Mouse (Mus musculus) heart, postnatal 0 days (tissue): ENCODE results near the gene Fez1. TPM values are rescaled to one million over a fixed set of nuclear protein-coding genes. Genes with fewer than 3 reads are reported as not detected.

Experiments
- ATAC-seq: fragments of 200-750 bp; cut with Nextera tagmentation; 2 replicates; pipeline ENCODE4 v1.8.0; 2017; ENCODE audit warnings: low read depth, moderate number of reproducible peaks, moderate library complexity; ENCODE audit not compliant: insufficient read depth
- DNase-seq: peaks from one replicate; pipeline ENCODE4 v3.0.0-alpha.2; 2016; ENCODE audit warnings: low spot score
- H3K27ac ChIP-seq: fragments of 300-500 bp; sonication (generic); 2 replicates; pipeline ENCODE4 v1.5.1; 2014; ENCODE audit warnings: low read depth, mild to moderate bottlenecking
- H3K27me3 ChIP-seq: fragments of 300-500 bp; sonication (generic); 2 replicates; pipeline ENCODE4 v1.6.1; 2014; ENCODE audit warnings: low read length, mixed read lengths; ENCODE audit not compliant: control insufficient read depth, insufficient read depth
- H3K36me3 ChIP-seq: fragments of 300-500 bp; sonication (generic); replicated peaks from 2 replicates; pipeline ENCODE4 v1.6.1; 2014; ENCODE audit warnings: low read length, mixed read lengths; ENCODE audit not compliant: control insufficient read depth, insufficient read depth
- H3K4me1 ChIP-seq: fragments of 300-500 bp; sonication (generic); 2 replicates; pipeline ENCODE4 v1.6.1; 2014; ENCODE audit warnings: antibody characterized with exemption; ENCODE audit not compliant: control insufficient read depth, insufficient read depth
- H3K4me2 ChIP-seq: fragments of 300-500 bp; sonication (generic); 2 replicates; pipeline ENCODE4 v1.6.1; 2014; ENCODE audit warnings: low read depth, mild to moderate bottlenecking, low read length, moderate library complexity
- H3K4me3 ChIP-seq: fragments of 300-500 bp; sonication (generic); 2 replicates; pipeline ENCODE4 v1.5.1; 2014; ENCODE audit warnings: low read depth, low read length
- H3K9ac ChIP-seq: fragments of 300-500 bp; sonication (generic); replicated peaks from 2 replicates; pipeline ENCODE4 v1.6.1; 2014; ENCODE audit warnings: low read depth, low read length, mixed read lengths
- H3K9me3 ChIP-seq: fragments of 300-500 bp; sonication (generic); replicated peaks from 2 replicates; pipeline ENCODE4 v1.6.1; 2016; ENCODE audit warnings: low read length; ENCODE audit not compliant: control insufficient read depth
- CTCF ChIP-seq: IDR thresholded peaks from 2 replicates; pipeline ENCODE4 v1.5.1; 2016; ENCODE audit warnings: antibody characterized with exemption, control low read depth, low read depth
- EP300 ChIP-seq: IDR thresholded peaks from 2 replicates; pipeline ENCODE4 v1.6.1; 2016; ENCODE audit warnings: antibody characterized with exemption, low read depth
- WGBS: fragments of 180-500 bp; shearing (Covaris S2); extraction: QIAGEN DNeasy Blood & Tissue Kit; methylation state at CpG from one replicate; pipeline ENCODE4 v1.1.7; 2014; 5-methylcytosine and 5-hydroxymethylcytosine counted together
- polyA plus RNA-seq: library from polyadenylated mRNA; unstranded; fragments of >200 nt; fragmentation: Nextera tagmentation; extraction: Ambion mirVana; gene quantifications from 2 replicates; pipeline ENCODE4 v1.2.1, GENCODE M21; 2015
- total RNA-seq: library from RNA; depleted of rRNA; stranded (reverse); fragments of >200 nt; gene quantifications from 2 replicates; pipeline ENCODE4 v1.2.3, GENCODE M21; 2014; ENCODE audit warnings: low replicate concordance

Gene Fez1
- total and polyA plus RNA-seq, 2 experiments from 2014 or later, result 0.34 to 0.93 TPM

- no peaks in the 10 kb centered on the region for H3K36me3 ChIP-seq
- ATAC-seq, result peak; percentile 54; the same call in 1 of the 2 replicates
- peak; percentile 69 for DNase-seq
- no peak overlapping the region for H3K4me2 ChIP-seq
- no peak overlapping the region for H3K27ac ChIP-seq
- no peaks in the 10 kb centered on the region for H3K9me3 ChIP-seq
- H3K9ac ChIP-seq, result no peak overlapping the region
- H3K4me3 ChIP-seq, result no peak overlapping the region
- no peaks in the 10 kb centered on the region for H3K27me3 ChIP-seq
- WGBS, result 80% methylated on average over 8 of the region's 8 CpGs
- H3K4me1 ChIP-seq, result peaks cover 19% of the 10 kb centered on the region
- TF ChIP-seq EP300 (no peak), CTCF (peak; percentile 75)
These were observed 73.5 kb downstream of the Fez1 start for GRCm38 (mm10) chr9:36895009-36895693.

GRCm38 (mm10) chr9:36898560-36898959, 76.9 kb downstream of the Fez1 start:
- Histone ChIP-seq H3K9ac (no peak overlapping the region), H3K9me3 (no peaks in the 10 kb centered on the region), H3K27me3 (no peaks in the 10 kb centered on the region), H3K4me1 (peaks cover 16% of the 10 kb centered on the region), H3K4me2 (no peak overlapping the region), H3K27ac (peak overlapping the region; percentile 76), H3K36me3 (0 out of 2 replicates have a peak, but pooled peaks cover 3% of the 10 kb centered on the region), H3K4me3 (no peak overlapping the region)
- peak; percentile 76 for DNase-seq
- TF ChIP-seq EP300 (no peak), CTCF (no peak)
- ATAC-seq, result peak; percentile 85
- WGBS, result 42% methylated on average over 3 of the region's 3 CpGs

- Histone ChIP-seq H3K9ac (no peak overlapping the region), H3K4me1 (peaks cover 17% of the 10 kb centered on the region; the same call in 1 of the 2 replicates), H3K27me3 (no peaks in the 10 kb centered on the region), H3K36me3 (0 out of 2 replicates have a peak, but pooled peaks cover 3% of the 10 kb centered on the region), H3K9me3 (no peaks in the 10 kb centered on the region), H3K4me2 (no peak overlapping the region), H3K27ac (no peak overlapping the region), H3K4me3 (no peak overlapping the region)
- TF ChIP-seq EP300, result no peak
- no peak for TF ChIP-seq CTCF
- 74% methylated on average over 4 of the region's 4 CpGs for WGBS
- no peak for DNase-seq
- no peak for ATAC-seq
These were observed 78.8 kb downstream of the Fez1 start for GRCm38 (mm10) chr9:36900464-36900863.

- DNase-seq (no peak), ATAC-seq (peak; percentile 51)
- TF ChIP-seq EP300 (no peak), CTCF (no peak)
- no peaks in the 10 kb centered on the region for H3K9me3 ChIP-seq
- 0 out of 2 replicates have a peak, but pooled peaks cover 3% of the 10 kb centered on the region for H3K36me3 ChIP-seq
- H3K4me1 ChIP-seq, result 0 out of 2 replicates have a peak, but pooled peaks cover 12% of the 10 kb centered on the region
- no peak overlapping the region for H3K4me3 ChIP-seq
- H3K27ac ChIP-seq, result no peak overlapping the region
- H3K27me3 ChIP-seq, result no peaks in the 10 kb centered on the region
- no peak overlapping the region for H3K9ac ChIP-seq
- no peak overlapping the region for H3K4me2 ChIP-seq
- 37% methylated on average over 4 of the region's 4 CpGs for WGBS
These were observed 83.8 kb downstream of the Fez1 start for GRCm38 (mm10) chr9:36905452-36905851.

- Histone ChIP-seq H3K4me3 (no peak overlapping the region), H3K4me2 (peak overlapping the region; percentile 33), H3K4me1 (no peaks in the 10 kb centered on the region), H3K27ac (no peak overlapping the region), H3K27me3 (no peaks in the 10 kb centered on the region), H3K36me3 (no peaks in the 10 kb centered on the region), H3K9me3 (no peaks in the 10 kb centered on the region), H3K9ac (no peak overlapping the region)
- peak; percentile 69; the same call in 1 of the 2 replicates for ATAC-seq
- peak; percentile 52 for DNase-seq
- no peak for TF ChIP-seq EP300
- TF ChIP-seq CTCF, result peak; percentile 93
- 5% methylated on average over 6 of the region's 6 CpGs for WGBS
These were observed 94.7 kb downstream of the Fez1 start for GRCm38 (mm10) chr9:36916362-36916761.

GRCm38 (mm10) chr9:36916915-36917314, 95.3 kb downstream of the Fez1 start:
- Histone ChIP-seq H3K4me1 (no peaks in the 10 kb centered on the region), H3K4me3 (no peak overlapping the region), H3K36me3 (no peaks in the 10 kb centered on the region), H3K27me3 (no peaks in the 10 kb centered on the region), H3K27ac (no peak overlapping the region), H3K9ac (no peak overlapping the region), H3K9me3 (no peaks in the 10 kb centered on the region), H3K4me2 (no peak overlapping the region)
- DNase-seq, result no peak
- WGBS, result 62% methylated on average over 5 of the region's 5 CpGs
- TF ChIP-seq CTCF (no peak), EP300 (no peak)
- peak; percentile 13; the same call in 1 of the 2 replicates for ATAC-seq
